Mouse (Mus musculus) midbrain, postnatal 0 days (tissue): ENCODE data around the gene Clcn2. TPM values are rescaled to one million over a fixed set of nuclear protein-coding genes. Genes with fewer than 3 reads are reported as not detected.
A peak's percentile ranks its signal among the peaks of the same experiment; 100 is the strongest.

Experiments
- ATAC-seq: fragments of 200-750 bp; cut with Nextera tagmentation; 2 replicates; pipeline ENCODE4 v1.8.0; 2017; ENCODE audit warnings: moderate number of reproducible peaks, mild to moderate bottlenecking, moderate TSS enrichment, moderate library complexity; ENCODE audit not compliant: low FRiP score
- DNase-seq: peaks from one replicate; pipeline ENCODE4 v3.0.0-alpha.2; 2015; ENCODE audit warnings: low spot score
- H3K27ac ChIP-seq: fragments of 300-500 bp; sonication (generic); 2 replicates; pipeline ENCODE4 v1.5.1; 2014; ENCODE audit warnings: low read depth, mild to moderate bottlenecking, low read length, mixed read lengths
- H3K27me3 ChIP-seq: fragments of 300-500 bp; sonication (generic); 2 replicates; pipeline ENCODE4 v1.6.1; 2014; ENCODE audit warnings: low read length, control low read depth, mixed read lengths; ENCODE audit not compliant: insufficient read depth
- H3K36me3 ChIP-seq: fragments of 300-500 bp; sonication (generic); 2 replicates; pipeline ENCODE4 v1.6.1; 2014; ENCODE audit warnings: low read length, control low read depth, mixed read lengths; ENCODE audit not compliant: insufficient read depth
- H3K4me1 ChIP-seq: fragments of 300-500 bp; sonication (generic); 2 replicates; pipeline ENCODE4 v1.6.1; 2014; ENCODE audit warnings: mild to moderate bottlenecking, control low read depth, antibody characterized with exemption, low read length, mixed read lengths; ENCODE audit not compliant: insufficient read depth
- H3K4me2 ChIP-seq: fragments of 300-500 bp; sonication (generic); 2 replicates; pipeline ENCODE4 v1.6.1; 2014; ENCODE audit warnings: low read depth, mild to moderate bottlenecking, low read length, mixed read lengths; ENCODE audit not compliant: poor library complexity, severe bottlenecking
- H3K4me3 ChIP-seq: fragments of 300-500 bp; sonication (generic); 2 replicates; pipeline ENCODE4 v1.5.1; 2014; ENCODE audit warnings: low read depth, mild to moderate bottlenecking, low read length, moderate library complexity
- H3K9ac ChIP-seq: fragments of 300-500 bp; sonication (generic); replicated peaks from 2 replicates; pipeline ENCODE4 v1.6.1; 2014; ENCODE audit warnings: mild to moderate bottlenecking, low read length, moderate library complexity, mixed read lengths; ENCODE audit not compliant: poor library complexity, severe bottlenecking
- H3K9me3 ChIP-seq: fragments of 300-500 bp; sonication (generic); 2 replicates; pipeline ENCODE4 v1.6.1; 2016; ENCODE audit warnings: low read length, control low read depth
- CTCF ChIP-seq: IDR thresholded peaks from 2 replicates; pipeline ENCODE4 v1.5.1; 2016; ENCODE audit warnings: antibody characterized with exemption, mild to moderate bottlenecking
- WGBS: fragments of 180-500 bp; shearing (Covaris S2); extraction: QIAGEN DNeasy Blood & Tissue Kit; methylation state at CpG from one replicate; pipeline ENCODE4 v1.1.7; 2014; 5-methylcytosine and 5-hydroxymethylcytosine counted together
- polyA plus RNA-seq: library from polyadenylated mRNA; unstranded; fragments of >200 nt; fragmentation: Nextera tagmentation; extraction: Ambion mirVana; gene quantifications from 2 replicates; pipeline ENCODE4 v1.2.1, GENCODE M21; 2015
- total RNA-seq: library from RNA; depleted of rRNA; stranded (reverse); fragments of >200 nt; gene quantifications from 2 replicates; pipeline ENCODE4 v1.2.3, GENCODE M21; 2014

Clcn2 gene
- total and polyA plus RNA-seq, 2 experiments from 2014 or later, result 21.1 to 69.4 TPM

DNA sequence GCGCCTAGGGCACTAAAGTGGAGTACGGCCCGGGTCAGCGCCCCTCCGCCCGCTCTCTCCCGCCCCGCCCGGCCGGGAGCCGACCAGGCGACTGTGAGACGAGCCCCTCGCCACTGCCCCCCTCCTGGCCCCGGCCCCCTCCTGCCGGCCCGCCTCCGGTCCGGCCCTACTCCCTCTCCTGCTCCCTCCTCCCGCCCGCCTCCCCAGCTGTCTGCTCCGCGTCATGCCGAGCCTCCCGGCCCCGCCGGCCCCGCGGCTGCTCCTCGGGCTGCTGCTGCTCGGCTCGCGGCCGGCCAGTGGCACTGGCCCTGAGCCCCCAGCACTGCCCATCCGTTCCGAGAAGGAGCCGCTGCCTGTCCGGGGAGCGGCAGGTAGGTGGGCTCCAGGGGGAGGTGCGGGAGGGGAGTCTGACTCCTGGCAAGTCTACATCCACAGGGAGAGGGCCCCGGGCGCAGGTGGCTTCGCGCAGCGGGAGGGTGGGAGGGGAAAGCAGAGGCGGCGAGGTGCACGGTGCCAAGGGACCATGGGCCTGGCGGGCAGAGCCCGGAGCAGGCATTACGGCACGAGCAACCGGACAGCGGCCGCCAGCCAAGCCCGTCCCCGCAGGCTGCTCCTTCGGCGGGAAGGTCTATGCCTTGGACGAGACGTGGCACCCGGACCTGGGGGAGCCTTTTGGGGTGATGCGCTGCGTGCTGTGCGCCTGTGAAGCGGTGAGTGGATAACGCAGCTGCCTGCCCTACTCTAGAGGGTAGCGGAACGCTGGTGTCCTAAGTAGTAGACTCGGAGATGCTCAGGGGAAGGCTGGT is 15.6 kb upstream of the Clcn2 start, which contains the start of gene Chrd:
Gene Chrd (plus strand): TSS at position 203 of the 806 bp plus-strand sequence.
- 1% methylated on average over 47 of the region's 70 CpGs for WGBS
- Histone ChIP-seq H3K9me3 (no peaks in the 10 kb centered on the region), H3K4me2 (peak within 1 kb of the TSS; percentile 80), H3K36me3 (no peaks in the 10 kb centered on the region), H3K4me3 (peak within 1 kb of the TSS; percentile 78), H3K27ac (peak within 1 kb of the TSS; percentile 65), H3K4me1 (peaks cover 5% of the 10 kb centered on the region; the same call in 1 of the 2 replicates), H3K9ac (peak within 1 kb of the TSS; percentile 86), H3K27me3 (peaks cover 13% of the 10 kb centered on the region; the same call in 1 of the 2 replicates)
- DNase-seq (peak; percentile 66), ATAC-seq (peak; percentile 69)
- no peak for TF ChIP-seq CTCF

- Histone ChIP-seq H3K27ac (peak overlapping the region; percentile 65), H3K4me1 (peaks cover 5% of the 10 kb centered on the region; the same call in 1 of the 2 replicates), H3K4me3 (peak overlapping the region; percentile 78), H3K36me3 (no peaks in the 10 kb centered on the region), H3K9ac (peak overlapping the region; percentile 86), H3K27me3 (peaks cover 13% of the 10 kb centered on the region; the same call in 1 of the 2 replicates), H3K9me3 (no peaks in the 10 kb centered on the region), H3K4me2 (peak overlapping the region; percentile 80)
- peak; percentile 47 for TF ChIP-seq CTCF
- DNase-seq (peak; percentile 39), ATAC-seq (peak; percentile 38)
- WGBS, result 2% methylated on average over 13 of the region's 30 CpGs
Measured at GRCm38 (mm10) chr16:20732251-20732924, 14.8 kb upstream of the Clcn2 start.

DNA sequence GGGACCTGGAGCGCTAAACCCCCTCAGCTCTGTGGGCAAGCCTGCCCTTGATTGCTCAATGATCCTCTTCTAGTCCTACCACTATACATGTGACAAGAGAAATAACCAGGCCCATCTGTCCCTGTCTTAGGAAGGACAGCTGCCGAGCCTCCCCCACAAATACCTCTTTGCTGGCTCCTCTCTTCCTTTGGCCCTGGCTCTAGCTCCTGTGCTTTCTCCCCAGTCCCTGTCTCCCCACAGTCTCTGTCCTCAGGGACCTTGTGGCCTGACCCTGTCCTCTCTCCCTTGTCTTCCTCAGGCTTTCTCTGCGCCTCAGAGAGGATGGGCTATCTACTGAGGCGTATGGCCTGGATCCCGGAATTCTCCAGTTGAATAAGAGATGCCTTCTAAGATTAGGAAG is 14.1 kb upstream of the Clcn2 start:
- Histone ChIP-seq H3K36me3 (no peaks in the 10 kb centered on the region), H3K4me1 (peaks cover 5% of the 10 kb centered on the region; the same call in 1 of the 2 replicates), H3K27ac (no peak overlapping the region), H3K9ac (no peak overlapping the region), H3K4me3 (no peak overlapping the region), H3K27me3 (peaks cover 13% of the 10 kb centered on the region; the same call in 1 of the 2 replicates), H3K4me2 (no peak overlapping the region), H3K9me3 (no peaks in the 10 kb centered on the region)
- 64% methylated on average over 5 of the region's 5 CpGs for WGBS
- peak; percentile 2; the same call in 1 of the 2 replicates for ATAC-seq
- TF ChIP-seq CTCF, result no peak
- no peak for DNase-seq

DNA sequence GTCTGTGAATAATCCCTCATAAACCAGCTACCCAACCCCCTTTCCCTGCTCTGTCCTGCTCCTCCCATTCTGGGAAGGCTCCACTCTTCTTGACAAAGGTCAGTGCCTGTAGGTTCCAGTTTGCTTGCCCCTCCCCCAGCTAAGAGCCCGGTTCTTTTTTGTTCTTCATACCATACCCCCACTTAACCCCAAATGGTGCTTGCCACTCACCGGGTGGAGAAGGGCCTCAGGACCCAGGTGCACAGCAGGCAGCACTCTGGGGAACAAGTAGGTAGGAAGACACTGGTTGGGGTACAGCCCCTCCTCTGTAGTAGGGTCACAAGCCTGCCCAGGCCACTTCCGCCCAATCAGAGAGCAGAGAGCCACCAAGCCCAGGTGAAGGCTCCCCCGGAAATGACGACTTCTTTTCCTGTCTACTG is 12.8 kb upstream of the Clcn2 start:
- Histone ChIP-seq H3K4me1 (peaks cover 5% of the 10 kb centered on the region; the same call in 1 of the 2 replicates), H3K36me3 (no peaks in the 10 kb centered on the region), H3K4me3 (no peak overlapping the region), H3K9ac (no peak overlapping the region), H3K27ac (no peak overlapping the region), H3K27me3 (0 out of 2 replicates have a peak, but pooled peaks cover 7% of the 10 kb centered on the region), H3K9me3 (no peaks in the 10 kb centered on the region), H3K4me2 (no peak overlapping the region)
- TF ChIP-seq CTCF, result no peak
- ATAC-seq, result no peak
- 45% methylated on average over 5 of the region's 5 CpGs for WGBS
- DNase-seq, result no peak

- H3K9me3 ChIP-seq, result no peaks in the 10 kb centered on the region
- peaks cover 11% of the 10 kb centered on the region for H3K36me3 ChIP-seq
- no peak overlapping the region for H3K4me3 ChIP-seq
- no peak for TF ChIP-seq CTCF
- no peaks in the 10 kb centered on the region for H3K27me3 ChIP-seq
- H3K4me1 ChIP-seq, result no peaks in the 10 kb centered on the region
- 38% methylated on average over 1 of the region's 1 CpGs for WGBS
- DNase-seq (no peak), ATAC-seq (no peak)
- H3K4me2 ChIP-seq, result no peak overlapping the region
- H3K27ac ChIP-seq, result no peak overlapping the region
- no peak overlapping the region for H3K9ac ChIP-seq
Measured at GRCm38 (mm10) chr16:20726384-20726783, 8.8 kb upstream of the Clcn2 start.

DNA sequence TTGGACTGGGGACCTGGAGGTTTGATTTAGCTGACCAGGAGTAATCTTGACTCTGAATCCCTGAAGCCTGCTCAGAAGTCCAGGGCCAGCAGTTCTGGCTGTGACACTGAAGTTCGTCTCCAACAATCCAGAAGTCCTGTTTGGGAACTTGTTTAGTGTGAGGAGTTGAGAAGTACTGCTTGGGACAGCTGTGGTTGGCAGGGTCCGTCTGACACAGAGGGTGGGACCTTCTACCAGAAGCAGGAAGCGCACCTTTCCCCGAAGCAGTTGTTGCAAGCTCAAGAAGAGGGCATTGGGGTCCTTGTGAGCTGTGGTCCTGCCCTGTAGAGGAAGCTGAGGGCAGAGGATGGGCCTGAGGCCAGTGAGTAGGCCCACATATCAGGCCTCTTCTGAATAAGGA is 8.2 kb upstream of the Clcn2 start:
- DNase-seq, result no peak
- no peak overlapping the region for H3K9ac ChIP-seq
- no peak for TF ChIP-seq CTCF
- no peaks in the 10 kb centered on the region for H3K27me3 ChIP-seq
- no peak overlapping the region for H3K4me3 ChIP-seq
- H3K27ac ChIP-seq, result no peak overlapping the region
- H3K9me3 ChIP-seq, result no peaks in the 10 kb centered on the region
- no peak for ATAC-seq
- WGBS, result 73% methylated on average over 4 of the region's 4 CpGs
- no peaks in the 10 kb centered on the region for H3K4me1 ChIP-seq
- H3K36me3 ChIP-seq, result peaks cover 13% of the 10 kb centered on the region
- H3K4me2 ChIP-seq, result no peak overlapping the region
